Mouse (Mus musculus): ENCODE results near the gene Cypt12.
A peak's percentile ranks its signal among the peaks of the same experiment; 100 is the strongest.

Cypt12 gene

GRCm38 (mm10) chr3:17948299-17948698, at the start of gene Cypt12:
Gene Cypt12, plus strand, starts transcription at chr3:17948410.
- DNase-seq (ENCODE audit: inconsistent ontology term), result no peak

- DNase-seq (ENCODE audit: inconsistent ontology term), result no peak
Measured at GRCm38 (mm10) chr3:17913796-17914195, 34.4 kb upstream of the Cypt12 start.

- peak; percentile 73 for DNase-seq (ENCODE audit: inconsistent ontology term)
Measured at GRCm38 (mm10) chr3:17940206-17940605, 8.0 kb upstream of the Cypt12 start.
